Mouse (Mus musculus): ENCODE measurements around the gene Nwd1. TPM values are rescaled to one million over a fixed set of nuclear protein-coding genes. Genes with fewer than 3 reads are reported as not detected.

Nwd1 gene
- polyA plus RNA-seq, 1 experiment from 2014 or later: 0.07 TPM

DNA sequence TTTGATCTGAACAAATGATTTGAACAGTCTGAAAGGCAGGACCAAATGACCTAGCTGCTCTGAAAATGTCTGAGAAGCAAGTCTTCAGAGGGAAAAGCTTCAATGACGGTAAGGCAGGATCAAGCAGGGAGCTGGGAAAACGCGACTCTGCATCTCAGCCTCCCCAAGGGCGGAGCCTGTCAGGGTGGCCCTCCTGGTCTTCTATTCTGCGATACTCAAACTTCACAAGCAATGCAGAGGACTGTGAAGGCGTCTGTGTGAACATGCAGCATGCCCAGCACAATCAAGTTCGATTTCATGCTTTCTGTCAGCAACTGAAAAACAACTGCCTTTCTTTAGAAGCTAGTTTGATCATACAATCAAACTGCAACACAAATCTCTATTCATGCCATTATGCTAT lies 120.3 kb downstream of the Nwd1 start:
- Histone ChIP-seq H3K27ac (ENCODE audit: low read depth, low read length) (no peak overlapping the region), H3K36me3 (ENCODE audit: control insufficient read depth, insufficient read depth, low read length) (no peaks in the 10 kb centered on the region), H3K27me3 (ENCODE audit: control insufficient read depth, insufficient read depth, low read length) (no peaks in the 10 kb centered on the region), H3K4me1 (ENCODE audit: control insufficient read depth, insufficient read depth, low read length) (no peaks in the 10 kb centered on the region), H3K4me3 (ENCODE audit: low read depth, low read length) (no peak overlapping the region), H3K4me2 (no peak overlapping the region), H3K9ac (ENCODE audit: low read length) (no peak overlapping the region), H3K9me3 (ENCODE audit: control insufficient read depth, low read length) (no peaks in the 10 kb centered on the region)
- peak; percentile 80 for DNase-seq (ENCODE audit: low spot score, missing footprints)
- WGBS: 33% methylated on average over 7 of the region's 7 CpGs
- ATAC-seq (ENCODE audit: low FRiP score): peak; percentile 75

Small RNAs within 50 kb of the gene (microRNA-seq; reads per million reads assigned to microRNA genes)
- gene Gm26237: not detected

Other genes with a start within 250 kb of the Nwd1 start
- gene Eps15l1, start 225.3 kb upstream of the Nwd1 start, polyA plus RNA-seq (2014; fragmentation: Nextera tagmentation; extraction: Ambion mirVana): 67.6 and 71.3 TPM in 2 replicates
- 0.71 and 0.76 TPM in 2 replicates for gene Calr3, start 202.8 kb upstream of the Nwd1 start, polyA plus RNA-seq (2014; fragmentation: Nextera tagmentation; extraction: Ambion mirVana)
- gene 1700030K09Rik, start 202.8 kb upstream of the Nwd1 start, polyA plus RNA-seq (2014; fragmentation: Nextera tagmentation; extraction: Ambion mirVana): 11.6 and 13.5 TPM in 2 replicates
- gene Cherp, start 171.5 kb upstream of the Nwd1 start, polyA plus RNA-seq (2014; fragmentation: Nextera tagmentation; extraction: Ambion mirVana): 57.7 and 62.6 TPM in 2 replicates
- gene Slc35e1, start 154.1 kb upstream of the Nwd1 start, polyA plus RNA-seq (2014; fragmentation: Nextera tagmentation; extraction: Ambion mirVana): 10.9 and 13.4 TPM in 2 replicates
- gene Med26, start 98.4 kb upstream of the Nwd1 start, polyA plus RNA-seq (2014; fragmentation: Nextera tagmentation; extraction: Ambion mirVana): 11.0 and 13.6 TPM in 2 replicates
- 117 and 121 TPM in 2 replicates for gene Smim7, start 75.6 kb upstream of the Nwd1 start, polyA plus RNA-seq (2014; fragmentation: Nextera tagmentation; extraction: Ambion mirVana)
- 9.1 and 11.4 TPM in 2 replicates for gene Tmem38a, start 74.7 kb upstream of the Nwd1 start, polyA plus RNA-seq (2014; fragmentation: Nextera tagmentation; extraction: Ambion mirVana)
- gene Sin3b, start 76.6 kb downstream of the Nwd1 start, polyA plus RNA-seq (2014; fragmentation: Nextera tagmentation; extraction: Ambion mirVana): 147 and 155 TPM in 2 replicates
- 1.1 and 1.4 TPM in 2 replicates for gene F2rl3, start 115.2 kb downstream of the Nwd1 start, polyA plus RNA-seq (2014; fragmentation: Nextera tagmentation; extraction: Ambion mirVana)

All from midbrain, embryonic 11.5 days (tissue).